Mouse (Mus musculus): Measurements from ENCODE around the gene Dvl2. TPM values are rescaled to one million over a fixed set of nuclear protein-coding genes. Genes with fewer than 3 reads are reported as not detected.
"Not testable (repeated sequence)": the region's sequence is repeated elsewhere in the genome, so short reads cannot be mapped to it uniquely, and the experiment has no call there.

The Dvl2 gene
- 32.0 and 32.6 TPM in 2 replicates for polyA plus RNA-seq (2014; fragmentation: Nextera tagmentation; extraction: Ambion mirVana)

DNA sequence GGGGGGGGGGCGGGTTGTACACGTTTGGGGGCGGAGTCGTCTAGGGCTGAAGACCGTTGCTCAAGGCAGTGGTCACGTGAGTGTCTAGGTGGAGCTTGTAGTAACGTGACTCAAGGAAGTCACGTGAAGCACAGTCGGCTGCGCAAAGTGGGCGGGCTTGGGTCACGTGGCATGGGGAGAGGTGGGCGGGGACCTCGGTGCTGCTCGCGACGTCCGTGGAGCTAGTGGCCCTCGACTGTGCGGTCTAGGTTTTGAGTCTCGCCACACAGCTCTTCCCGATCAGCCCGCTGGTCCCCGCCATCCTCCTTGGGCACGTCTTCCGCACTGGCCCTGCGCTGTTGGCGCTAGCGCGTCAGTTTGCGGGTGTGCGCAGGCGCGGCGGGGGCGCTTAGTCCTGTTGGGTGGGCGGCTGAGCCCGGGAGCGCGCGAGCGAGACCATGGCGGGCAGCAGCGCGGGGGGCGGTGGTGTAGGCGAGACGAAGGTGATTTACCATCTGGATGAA is at the start of gene Dvl2:
TSS of gene Dvl2 (plus strand) at position 200 of the 503 bp plus-strand sequence.
- Histone ChIP-seq H3K27ac (ENCODE audit: low read depth) (peak within 1 kb of the TSS; percentile 92), H3K4me2 (ENCODE audit: low read length) (peak within 1 kb of the TSS; percentile 93), H3K9ac (ENCODE audit: low read length) (peak within 1 kb of the TSS; percentile 67), H3K9me3 (ENCODE audit: control insufficient read depth, low read length) (no peaks in the 10 kb centered on the region), H3K27me3 (replicated peaks; ENCODE audit: control insufficient read depth, insufficient read depth, low read length) (no peaks in the 10 kb centered on the region), H3K4me3 (ENCODE audit: low read depth, low read length) (peak within 1 kb of the TSS; percentile 82), H3K4me1 (replicated peaks; ENCODE audit: control insufficient read depth, insufficient read depth, low read length) (peaks cover 30% of the 10 kb centered on the region), H3K36me3 (ENCODE audit: control insufficient read depth, insufficient read depth, low read length) (peaks cover 32% of the 10 kb centered on the region)
- ATAC-seq (replicated peaks; ENCODE audit: low FRiP score, low TSS enrichment, low read depth) (peak; percentile 65), DNase-seq (ENCODE audit: low spot score) (peak; percentile 93)
- under 1% methylated on average over 48 of the region's 48 CpGs for WGBS

DNA sequence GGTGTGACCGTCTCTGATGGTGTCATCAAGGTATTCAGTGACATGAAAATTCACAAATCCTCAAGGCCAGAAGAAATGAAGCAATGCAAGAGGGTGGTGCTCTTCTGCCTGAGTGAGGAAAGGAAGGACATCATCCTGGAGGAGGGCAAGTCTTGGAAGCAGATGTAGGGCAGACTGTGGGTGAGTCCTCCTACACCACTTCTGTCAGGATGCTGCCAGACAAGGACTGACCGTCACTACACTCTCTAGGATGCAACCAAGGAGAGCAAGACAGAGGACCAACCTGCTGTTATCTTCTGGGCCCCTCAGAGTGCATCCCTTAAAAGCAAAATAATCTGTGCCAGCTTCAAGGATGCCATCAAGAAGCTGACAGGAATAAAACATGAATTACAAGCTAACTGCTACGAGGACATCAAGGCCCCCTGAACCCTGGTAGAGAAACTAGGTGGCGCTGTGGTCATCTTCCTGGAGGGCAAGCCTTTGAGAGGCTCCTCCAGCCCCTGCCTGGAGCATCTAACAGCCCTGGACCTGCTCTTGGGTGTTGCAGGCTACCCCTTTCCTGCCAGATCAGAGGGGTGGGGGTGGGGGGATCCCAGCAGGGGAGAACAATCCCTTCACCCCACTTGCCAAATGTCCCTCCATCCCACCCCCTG is 49.5 kb upstream of the Dvl2 start:
- no peak for DNase-seq (ENCODE audit: low spot score)
- Histone ChIP-seq H3K27me3 (replicated peaks; ENCODE audit: control insufficient read depth, insufficient read depth, low read length) (no peaks in the 10 kb centered on the region), H3K4me1 (replicated peaks; ENCODE audit: control insufficient read depth, insufficient read depth, low read length) (peaks cover 11% of the 10 kb centered on the region), H3K9me3 (ENCODE audit: control insufficient read depth, low read length) (no peaks in the 10 kb centered on the region; the same call in 1 of the 2 replicates), H3K4me3 (ENCODE audit: low read depth, low read length) (no peak overlapping the region), H3K9ac (ENCODE audit: low read length) (no peak overlapping the region), H3K36me3 (ENCODE audit: control insufficient read depth, insufficient read depth, low read length) (no peaks in the 10 kb centered on the region), H3K4me2 (ENCODE audit: low read length) (no peak overlapping the region), H3K27ac (ENCODE audit: low read depth) (no peak overlapping the region)
- 40% methylated on average over 4 of the region's 4 CpGs for WGBS
- ATAC-seq (replicated peaks; ENCODE audit: low FRiP score, low TSS enrichment, low read depth), result no peak

DNA sequence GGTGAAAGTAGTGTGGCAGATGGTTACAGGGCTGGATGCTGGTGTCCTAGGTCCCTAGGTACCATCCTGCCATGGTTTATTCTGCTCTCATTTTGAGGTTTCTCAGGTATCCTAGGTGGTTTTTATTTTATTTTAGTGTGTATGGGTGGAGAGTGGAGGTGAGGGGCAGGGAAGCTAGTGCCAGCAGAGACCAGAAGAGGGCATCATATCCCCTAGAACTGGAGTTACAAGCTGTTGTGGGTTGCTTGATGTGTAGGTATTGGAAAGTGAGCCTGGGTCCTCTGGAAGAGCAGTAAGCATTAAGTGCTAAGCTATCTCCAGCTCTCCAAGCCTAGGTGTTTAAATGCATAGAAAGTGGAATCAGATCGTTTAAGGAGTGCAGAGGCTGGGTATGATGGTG is 48.1 kb upstream of the Dvl2 start:
- WGBS, result 70% methylated on average over 1 of the region's 1 CpGs

DNA sequence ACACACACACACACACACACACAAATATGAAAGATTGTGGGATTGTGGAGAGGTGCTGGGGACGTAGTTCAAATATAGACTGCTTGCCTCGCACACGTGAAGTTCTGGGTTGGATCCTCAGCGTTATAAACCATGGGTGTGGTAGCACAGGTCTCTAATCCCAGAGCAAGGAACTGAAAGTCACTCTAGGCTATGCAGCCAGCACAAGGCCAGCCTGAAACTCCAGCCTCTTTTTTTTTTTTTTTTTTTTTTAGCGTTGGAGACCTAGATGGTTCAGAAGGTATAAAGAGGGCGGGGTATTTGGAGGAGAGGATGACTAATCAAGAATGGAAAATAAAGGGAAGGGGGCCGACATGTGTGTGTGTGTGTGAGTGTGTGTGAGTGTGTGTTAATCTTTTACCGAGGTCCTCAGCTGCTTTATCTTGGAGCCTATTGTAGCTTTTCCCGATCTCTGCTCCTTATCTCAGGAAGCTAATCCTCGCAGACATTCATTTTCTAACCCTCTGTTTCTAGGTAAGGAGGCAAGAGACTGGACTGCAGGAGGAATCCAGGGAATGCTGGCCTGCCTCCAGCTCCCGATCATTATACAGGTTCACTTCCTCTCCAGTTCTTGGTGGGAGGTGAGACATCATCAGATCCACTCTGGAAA is 47.0 kb upstream of the Dvl2 start:
- Histone ChIP-seq H3K27me3 (replicated peaks; ENCODE audit: control insufficient read depth, insufficient read depth, low read length) (no peaks in the 10 kb centered on the region), H3K9me3 (ENCODE audit: control insufficient read depth, low read length) (no peaks in the 10 kb centered on the region; the same call in 1 of the 2 replicates), H3K4me2 (ENCODE audit: low read length) (no peak overlapping the region), H3K27ac (ENCODE audit: low read depth) (no peak overlapping the region; the same call in 1 of the 2 replicates), H3K4me1 (replicated peaks; ENCODE audit: control insufficient read depth, insufficient read depth, low read length) (no peaks in the 10 kb centered on the region), H3K4me3 (ENCODE audit: low read depth, low read length) (no peak overlapping the region), H3K36me3 (ENCODE audit: control insufficient read depth, insufficient read depth, low read length) (no peaks in the 10 kb centered on the region), H3K9ac (ENCODE audit: low read length) (no peak overlapping the region)
- WGBS, result 49% methylated on average over 11 of the region's 11 CpGs
- no peak for DNase-seq (ENCODE audit: low spot score)
- ATAC-seq (replicated peaks; ENCODE audit: low FRiP score, low TSS enrichment, low read depth), result peak; percentile 38; the same call in 1 of the 2 replicates

More for the DNA sequence above, 48.1 kb upstream of the Dvl2 start:
- H3K27ac ChIP-seq (ENCODE audit: low read depth), result no peak overlapping the region
- no peaks in the 10 kb centered on the region for H3K27me3 ChIP-seq (replicated peaks; ENCODE audit: control insufficient read depth, insufficient read depth, low read length)
- ATAC-seq (replicated peaks; ENCODE audit: low FRiP score, low TSS enrichment, low read depth) (no peak), DNase-seq (ENCODE audit: low spot score) (no peak)
- H3K4me2 ChIP-seq (ENCODE audit: low read length), result no peak overlapping the region
- H3K36me3 ChIP-seq (ENCODE audit: control insufficient read depth, insufficient read depth, low read length), result no peaks in the 10 kb centered on the region
- H3K4me3 ChIP-seq (ENCODE audit: low read depth, low read length), result no peak overlapping the region
- no peak overlapping the region for H3K9ac ChIP-seq (ENCODE audit: low read length)
- H3K4me1 ChIP-seq (replicated peaks; ENCODE audit: control insufficient read depth, insufficient read depth, low read length), result no peaks in the 10 kb centered on the region
- no peaks in the 10 kb centered on the region; the same call in 1 of the 2 replicates for H3K9me3 ChIP-seq (ENCODE audit: control insufficient read depth, low read length)

DNA sequence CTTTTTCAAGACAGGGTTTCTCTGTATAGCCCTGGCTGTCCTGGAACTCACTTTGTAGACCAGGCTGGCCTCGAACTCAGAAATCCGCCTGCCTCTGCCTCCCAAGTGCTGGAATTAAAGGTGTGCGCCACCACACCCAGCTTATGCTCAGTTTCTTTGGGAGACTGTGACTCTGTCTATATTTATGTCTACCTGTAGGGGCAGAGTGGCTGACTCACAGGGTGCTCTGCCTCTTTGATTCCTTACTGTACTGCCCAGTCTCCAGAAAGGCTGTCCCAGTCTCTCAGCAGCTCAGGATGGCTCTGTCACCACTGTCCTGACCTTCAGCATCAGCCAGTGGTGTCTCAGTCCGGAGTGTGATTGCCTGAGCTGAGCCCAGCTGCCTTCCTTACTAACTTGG is 44.8 kb upstream of the Dvl2 start:
- H3K4me1 ChIP-seq (replicated peaks; ENCODE audit: control insufficient read depth, insufficient read depth, low read length); H3K27ac ChIP-seq (ENCODE audit: low read depth); H3K36me3 ChIP-seq (ENCODE audit: control insufficient read depth, insufficient read depth, low read length); H3K27me3 ChIP-seq (replicated peaks; ENCODE audit: control insufficient read depth, insufficient read depth, low read length); ATAC-seq (replicated peaks; ENCODE audit: low FRiP score, low TSS enrichment, low read depth); H3K4me2 ChIP-seq (ENCODE audit: low read length); DNase-seq (ENCODE audit: low spot score); H3K9me3 ChIP-seq (ENCODE audit: control insufficient read depth, low read length); H3K4me3 ChIP-seq (ENCODE audit: low read depth, low read length); H3K9ac ChIP-seq (ENCODE audit: low read length): not testable (repeated sequence)
- 73% methylated on average over 4 of the region's 4 CpGs for WGBS

DNA sequence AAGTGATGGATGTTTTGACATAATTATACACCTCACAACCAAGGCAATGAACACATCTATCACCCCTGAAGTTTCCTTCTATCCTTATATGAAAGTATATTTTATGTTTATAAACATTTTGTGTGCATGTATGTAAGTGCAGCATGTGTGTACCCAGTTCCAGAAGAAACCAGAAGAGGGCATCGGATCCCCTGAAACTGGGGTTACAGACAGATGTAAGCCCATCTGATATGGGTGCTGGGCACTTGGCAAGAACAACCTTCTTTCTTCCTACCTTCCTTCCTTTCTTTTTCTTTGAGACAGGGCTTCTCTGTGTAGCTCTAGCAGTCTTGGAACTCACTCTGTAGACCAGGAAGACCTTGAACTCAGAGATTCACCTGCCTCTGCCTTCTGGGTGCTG is 44.2 kb upstream of the Dvl2 start:
- H3K36me3 ChIP-seq (ENCODE audit: control insufficient read depth, insufficient read depth, low read length), result no peaks in the 10 kb centered on the region
- WGBS, result 76% methylated on average over 1 of the region's 1 CpGs
- H3K9ac ChIP-seq (ENCODE audit: low read length), result no peak overlapping the region
- no peaks in the 10 kb centered on the region for H3K27me3 ChIP-seq (replicated peaks; ENCODE audit: control insufficient read depth, insufficient read depth, low read length)
- H3K4me1 ChIP-seq (replicated peaks; ENCODE audit: control insufficient read depth, insufficient read depth, low read length), result no peaks in the 10 kb centered on the region
- DNase-seq (ENCODE audit: low spot score), result no peak
- H3K4me3 ChIP-seq (ENCODE audit: low read depth, low read length), result no peak overlapping the region
- no peak overlapping the region for H3K27ac ChIP-seq (ENCODE audit: low read depth)
- ATAC-seq (replicated peaks; ENCODE audit: low FRiP score, low TSS enrichment, low read depth), result no peak
- H3K9me3 ChIP-seq (ENCODE audit: control insufficient read depth, low read length), result no peaks in the 10 kb centered on the region; the same call in 1 of the 2 replicates
- no peak overlapping the region for H3K4me2 ChIP-seq (ENCODE audit: low read length)

DNA sequence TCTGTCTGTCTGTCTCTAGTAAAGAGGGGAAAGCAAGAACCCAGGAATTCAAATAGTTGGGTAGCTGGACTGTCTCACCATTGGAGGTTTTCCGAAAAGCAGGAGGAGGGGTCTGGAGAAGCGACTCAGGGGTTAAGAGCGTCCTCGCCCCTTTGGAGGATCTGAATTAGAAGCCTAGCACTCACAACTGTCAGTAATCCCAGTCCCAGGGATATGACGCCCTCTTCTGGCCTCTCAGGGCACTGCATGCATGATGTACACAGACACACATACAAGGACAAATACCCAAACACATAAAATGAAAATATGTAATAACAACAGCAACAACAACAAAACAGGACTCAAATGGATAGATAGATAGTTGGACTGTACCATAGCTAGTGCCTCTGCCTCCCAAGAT is 39.8 kb upstream of the Dvl2 start:
- Histone ChIP-seq H3K9me3 (ENCODE audit: control insufficient read depth, low read length) (no peaks in the 10 kb centered on the region; the same call in 1 of the 2 replicates), H3K27me3 (replicated peaks; ENCODE audit: control insufficient read depth, insufficient read depth, low read length) (peaks cover 34% of the 10 kb centered on the region), H3K4me3 (ENCODE audit: low read depth, low read length) (no peak overlapping the region), H3K36me3 (ENCODE audit: control insufficient read depth, insufficient read depth, low read length) (no peaks in the 10 kb centered on the region), H3K4me2 (ENCODE audit: low read length) (no peak overlapping the region), H3K27ac (ENCODE audit: low read depth) (peak overlapping the region; percentile 38; the same call in 1 of the 2 replicates), H3K9ac (ENCODE audit: low read length) (no peak overlapping the region), H3K4me1 (replicated peaks; ENCODE audit: control insufficient read depth, insufficient read depth, low read length) (no peaks in the 10 kb centered on the region)
- DNase-seq (ENCODE audit: low spot score) (no peak), ATAC-seq (replicated peaks; ENCODE audit: low FRiP score, low TSS enrichment, low read depth) (no peak)
- 35% methylated on average over 5 of the region's 5 CpGs for WGBS

DNA sequence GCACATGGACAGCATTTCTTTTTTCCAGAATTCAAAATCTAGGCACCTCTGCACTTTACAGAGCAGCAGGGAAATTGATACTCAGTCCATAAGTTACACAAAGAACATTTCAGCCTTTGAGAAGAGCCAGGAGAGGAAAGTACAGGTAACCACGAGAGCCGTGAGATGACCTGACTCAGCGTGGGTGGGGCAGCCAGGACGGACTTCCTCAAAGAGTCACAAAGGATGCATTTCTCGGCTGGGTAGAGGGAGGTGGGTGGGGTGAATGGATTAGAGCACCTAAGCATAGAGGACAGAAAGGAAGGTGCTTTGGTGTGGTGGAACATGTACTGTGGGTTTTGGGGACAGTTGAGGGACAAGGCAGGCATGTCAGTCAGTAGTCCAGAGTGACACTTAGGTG is 38.6 kb upstream of the Dvl2 start:
- no peak overlapping the region for H3K4me2 ChIP-seq (ENCODE audit: low read length)
- no peak overlapping the region for H3K9ac ChIP-seq (ENCODE audit: low read length)
- no peaks in the 10 kb centered on the region for H3K36me3 ChIP-seq (ENCODE audit: control insufficient read depth, insufficient read depth, low read length)
- ATAC-seq (replicated peaks; ENCODE audit: low FRiP score, low TSS enrichment, low read depth) (no peak), DNase-seq (ENCODE audit: low spot score) (peak; percentile 70)
- H3K27ac ChIP-seq (ENCODE audit: low read depth), result peak overlapping the region; percentile 74
- H3K4me3 ChIP-seq (ENCODE audit: low read depth, low read length), result no peak overlapping the region
- H3K4me1 ChIP-seq (replicated peaks; ENCODE audit: control insufficient read depth, insufficient read depth, low read length), result peaks cover 4% of the 10 kb centered on the region; the same call in 1 of the 2 replicates
- 36% methylated on average over 5 of the region's 5 CpGs for WGBS
- peaks cover 46% of the 10 kb centered on the region for H3K27me3 ChIP-seq (replicated peaks; ENCODE audit: control insufficient read depth, insufficient read depth, low read length)
- H3K9me3 ChIP-seq (ENCODE audit: control insufficient read depth, low read length), result no peaks in the 10 kb centered on the region

Measured in intestine, embryonic 14.5 days (tissue).